Mouse (Mus musculus) R1 (cell line): ENCODE results near the gene Gna13.
"Not testable (repeated sequence)": the region's sequence is repeated elsewhere in the genome, so short reads cannot be mapped to it uniquely, and the experiment has no call there.

Source experiments
- DNase-seq: peaks from one replicate; pipeline ENCODE4 v3.0.0-alpha.2; 2018; ENCODE audit warnings: low read depth, low spot score

The Gna13 gene

GRCm38 (mm10) chr11:109362463-109363190 lies at the start of gene Gna13:
Gna13 (plus strand) TSS chr11:109362831.
- DNase-seq: peak; percentile 88

GRCm38 (mm10) chr11:109316921-109317320 lies 45.7 kb upstream of the Gna13 start:
- DNase-seq: peak; percentile 12

DNA sequence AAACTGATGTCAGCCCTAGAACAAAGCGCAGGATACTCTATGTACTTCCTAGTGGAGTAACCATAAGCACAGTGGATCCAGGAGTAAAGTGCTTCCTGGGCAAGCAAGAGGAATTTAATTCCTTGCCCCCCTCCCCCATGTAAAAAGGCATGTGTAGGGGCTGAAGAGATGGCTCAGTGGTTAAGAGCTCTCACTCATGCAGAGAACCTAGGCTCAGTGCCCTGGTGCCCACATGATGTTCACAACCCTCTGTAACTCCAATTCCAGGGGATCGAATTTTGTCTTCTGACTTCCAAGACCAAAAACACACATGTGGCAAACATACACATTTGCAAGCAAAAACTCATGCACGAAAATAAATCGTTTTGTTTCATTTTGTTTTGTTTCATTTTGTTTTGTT lies 43.2 kb upstream of the Gna13 start:
- no peak for DNase-seq

DNA sequence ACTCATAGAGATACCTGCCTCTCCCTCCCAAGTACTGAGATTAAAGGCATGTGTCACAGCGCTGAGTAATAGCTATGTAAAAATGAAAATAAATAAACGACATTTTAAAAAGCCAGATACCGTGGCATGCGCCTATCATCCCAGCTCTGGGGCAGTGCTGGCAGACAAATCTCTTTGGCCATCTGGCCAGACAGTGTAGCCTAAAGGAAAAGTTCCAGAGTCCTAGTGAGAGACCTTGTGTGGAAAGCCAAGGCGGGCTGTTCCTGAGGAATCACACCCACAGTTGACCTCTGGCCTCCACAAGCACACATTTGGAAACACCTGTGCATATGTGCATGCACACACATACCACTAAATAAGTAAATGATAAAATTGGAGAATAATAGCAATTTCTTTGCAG lies 42.7 kb upstream of the Gna13 start:
- no peak for DNase-seq

DNA sequence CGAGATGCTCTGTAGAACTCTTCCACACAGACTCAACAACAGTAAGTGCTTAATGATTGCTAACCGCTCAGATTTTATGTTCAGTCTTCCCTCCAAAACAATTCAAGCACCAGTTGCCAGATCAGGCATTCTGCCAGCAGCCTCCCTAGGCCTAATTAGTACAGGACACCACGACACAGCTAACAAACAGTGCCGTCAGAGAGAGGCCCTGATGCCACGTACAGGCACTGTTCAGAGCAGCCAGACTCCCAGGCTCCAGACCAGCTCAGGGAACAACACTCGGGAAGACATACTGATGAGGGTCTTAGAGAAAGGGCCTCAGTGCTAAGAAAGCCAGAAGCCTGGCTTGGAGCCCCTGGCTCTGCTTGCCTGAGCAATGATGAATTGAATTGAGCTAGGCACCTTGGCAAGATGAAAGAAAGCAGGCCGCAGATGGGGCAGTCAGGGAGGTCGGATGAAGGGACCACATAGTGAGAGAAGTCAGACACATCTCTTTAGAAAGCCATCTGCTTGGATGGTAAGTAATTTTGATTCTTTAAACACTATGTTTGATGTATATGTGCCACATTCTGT lies 42.2 kb upstream of the Gna13 start:
- no peak for DNase-seq

GRCm38 (mm10) chr11:109326270-109326669 lies 36.4 kb upstream of the Gna13 start:
- no peak for DNase-seq

- no peak for DNase-seq
Observed at GRCm38 (mm10) chr11:109327381-109327780, 35.2 kb upstream of the Gna13 start.

GRCm38 (mm10) chr11:109327952-109328351 lies 34.7 kb upstream of the Gna13 start:
- DNase-seq: no peak

DNA sequence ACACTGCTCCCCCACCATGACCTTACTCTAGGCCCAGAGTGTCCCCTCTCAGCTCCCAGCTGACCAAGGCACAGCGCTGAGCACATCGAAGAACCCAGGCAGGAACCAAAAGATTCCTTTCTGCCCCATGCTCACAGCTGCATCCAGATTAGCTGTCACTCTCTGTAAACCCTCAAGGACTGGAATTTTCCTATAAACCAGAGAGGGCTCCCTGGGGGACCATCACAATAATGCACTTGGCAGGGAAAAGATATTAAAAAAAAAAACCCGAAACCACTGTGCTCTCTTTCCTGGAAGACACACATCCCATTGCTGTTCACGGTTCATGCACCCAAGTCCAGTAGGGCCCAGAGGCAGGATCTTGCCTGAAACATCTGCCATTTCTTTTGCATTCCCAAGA lies 33.3 kb upstream of the Gna13 start:
- DNase-seq: no peak

- no peak for DNase-seq
Observed at GRCm38 (mm10) chr11:109330706-109331393, 31.8 kb upstream of the Gna13 start.

GRCm38 (mm10) chr11:109331424-109331824 lies 31.2 kb upstream of the Gna13 start:
- DNase-seq: peak; percentile 95

GRCm38 (mm10) chr11:109332722-109333121 lies 29.9 kb upstream of the Gna13 start:
- no peak for DNase-seq

DNA sequence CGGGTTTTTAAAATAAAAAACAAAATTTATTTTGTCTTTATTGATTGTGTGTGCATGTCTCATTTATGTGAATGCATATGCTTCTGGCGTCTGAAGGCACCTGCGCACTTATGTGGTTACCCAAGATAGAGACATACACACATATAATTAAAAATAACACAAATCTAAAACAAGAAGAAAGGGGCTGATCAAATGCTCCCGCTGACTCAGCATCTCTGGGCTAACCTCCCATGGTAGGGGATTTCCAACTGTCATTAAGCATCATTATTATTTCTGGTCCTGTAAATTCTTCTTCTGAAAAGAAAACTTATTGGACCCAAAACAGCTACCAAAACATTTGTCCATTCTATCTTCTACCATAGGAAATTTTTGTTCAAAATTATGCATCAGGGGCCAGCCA lies 27.9 kb upstream of the Gna13 start:
- no peak for DNase-seq

DNA sequence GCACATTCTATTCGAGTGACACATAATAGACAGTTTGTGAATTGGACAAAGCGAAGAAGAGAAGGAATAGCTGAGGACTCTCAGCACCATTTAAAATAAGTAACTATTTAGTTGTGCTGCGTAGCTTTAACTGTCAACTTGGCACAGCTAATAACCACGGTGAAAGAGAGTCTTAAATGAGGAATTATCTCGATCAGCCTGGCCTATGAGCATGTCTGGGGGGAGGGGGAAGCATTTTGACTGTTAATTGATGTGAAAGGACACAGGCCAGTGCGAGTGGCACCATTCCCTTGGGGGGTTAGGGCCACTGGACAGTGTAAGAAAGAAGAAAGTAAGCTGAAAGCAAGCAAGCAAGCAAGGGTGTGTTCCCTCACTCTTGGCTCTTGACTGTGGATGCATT lies 26.7 kb upstream of the Gna13 start:
- DNase-seq: no peak

DNA sequence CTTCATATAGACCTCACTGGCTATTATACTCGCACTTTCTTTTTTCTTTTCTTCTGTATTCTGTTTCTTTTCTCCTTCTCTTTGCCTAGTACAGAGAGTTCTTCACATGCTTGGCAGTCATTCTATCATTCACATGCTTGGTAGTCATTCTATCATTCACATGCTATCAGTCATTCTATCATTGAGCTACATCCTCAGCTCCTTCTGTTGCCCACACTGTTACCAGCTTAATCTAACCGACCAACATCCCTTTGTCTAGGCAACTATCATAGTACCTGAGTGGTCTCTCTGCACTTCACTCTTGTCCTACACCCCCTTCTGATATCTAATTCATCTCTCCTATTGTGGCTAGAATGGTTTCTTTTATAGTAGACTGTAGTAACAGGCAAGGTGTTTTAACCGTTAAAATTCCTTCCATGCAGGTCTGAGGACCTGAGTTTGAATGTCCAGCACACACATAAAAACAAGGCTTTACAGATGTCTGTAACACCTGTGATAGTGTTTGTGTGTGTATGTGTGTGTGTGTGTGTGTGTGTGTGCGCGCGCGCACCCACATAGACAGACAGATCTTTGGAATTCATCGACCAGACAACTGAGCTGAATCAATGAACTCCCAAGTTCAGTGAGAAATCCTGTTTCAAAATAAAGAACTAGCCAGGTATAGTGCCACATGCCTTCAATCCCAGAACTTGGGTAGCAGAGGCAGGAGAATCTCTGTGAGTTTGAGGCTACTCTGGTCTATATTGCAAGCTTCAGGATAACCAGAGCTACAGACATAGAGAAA lies 23.3 kb upstream of the Gna13 start:
- no peak for DNase-seq

DNA sequence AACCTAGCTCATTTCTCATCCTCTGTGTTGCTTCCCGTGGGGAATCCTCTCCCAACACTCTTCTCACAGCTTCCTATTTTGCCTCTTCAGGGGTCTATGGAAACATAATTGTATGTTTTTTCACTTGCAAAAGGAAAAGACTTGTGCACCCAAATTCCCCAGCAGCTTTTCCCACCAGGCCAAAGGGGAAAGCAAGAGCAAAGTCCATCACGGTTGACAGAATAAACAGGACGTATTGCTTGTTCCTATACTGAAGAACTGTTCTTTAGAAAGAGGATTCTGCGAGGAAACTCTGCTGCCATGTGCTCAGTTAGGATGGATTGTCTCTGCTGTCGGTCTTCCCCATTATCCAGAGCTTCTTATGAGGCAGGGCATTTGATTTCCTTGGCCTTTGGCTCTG lies 22.1 kb upstream of the Gna13 start:
- no peak for DNase-seq

DNA sequence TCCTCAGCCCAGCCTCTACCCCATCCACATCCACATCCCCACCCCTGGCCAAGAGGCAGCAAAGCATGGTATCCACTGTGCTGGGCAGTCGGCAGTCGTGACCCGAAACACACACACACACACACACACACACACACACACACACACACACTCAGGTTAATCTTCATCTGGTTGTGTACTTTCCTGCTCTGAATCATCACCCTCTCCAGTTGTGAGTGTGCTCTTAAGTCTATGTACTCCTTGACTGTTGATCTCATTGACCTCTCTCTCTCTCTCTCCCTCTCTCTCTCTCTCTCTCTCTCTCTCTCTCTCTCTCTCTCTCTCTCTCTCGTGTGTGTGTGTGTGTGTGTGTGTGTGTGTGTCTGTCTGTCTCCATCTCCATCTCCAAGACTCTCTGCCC lies 20.0 kb upstream of the Gna13 start:
- not testable (repeated sequence) for DNase-seq

- DNase-seq: peak; percentile 26
Observed at GRCm38 (mm10) chr11:109343558-109343957, 19.1 kb upstream of the Gna13 start.

GRCm38 (mm10) chr11:109343991-109344599 lies 18.5 kb upstream of the Gna13 start:
- peak; percentile 32 for DNase-seq

GRCm38 (mm10) chr11:109347242-109347959 lies 15.2 kb upstream of the Gna13 start:
- DNase-seq: no peak

DNA sequence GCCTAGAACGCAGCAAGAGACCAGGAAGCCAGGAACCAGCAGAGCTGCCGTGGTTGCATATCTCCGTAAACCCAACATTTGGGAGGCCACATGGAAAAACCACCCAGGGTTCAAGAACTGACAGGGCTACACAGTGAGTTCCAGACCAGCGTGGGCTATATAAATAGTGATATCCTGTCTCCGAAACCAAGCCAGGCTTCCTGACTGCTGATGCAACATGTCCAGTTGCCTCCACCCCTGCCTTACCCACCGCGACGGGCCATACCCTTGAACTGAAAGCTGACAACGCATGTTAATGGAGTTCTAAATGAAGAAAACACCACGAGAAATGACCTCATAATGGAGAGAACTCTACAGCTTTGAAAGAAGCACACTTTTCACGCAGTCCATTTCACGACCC lies 14.2 kb upstream of the Gna13 start:
- no peak for DNase-seq
